Mouse (Mus musculus) embryo, embryonic 9.5 days (tissue): Measurements from ENCODE around the gene Vmn2r4.
"Not testable (repeated sequence)": the region's sequence is repeated elsewhere in the genome, so short reads cannot be mapped to it uniquely, and the experiment has no call there.

ENCODE experiments used
- DNase-seq: peaks from one replicate; pipeline ENCODE4 v3.0.0-alpha.2; 2017; ENCODE audit errors: extremely low spot score

The Vmn2r4 gene

DNA sequence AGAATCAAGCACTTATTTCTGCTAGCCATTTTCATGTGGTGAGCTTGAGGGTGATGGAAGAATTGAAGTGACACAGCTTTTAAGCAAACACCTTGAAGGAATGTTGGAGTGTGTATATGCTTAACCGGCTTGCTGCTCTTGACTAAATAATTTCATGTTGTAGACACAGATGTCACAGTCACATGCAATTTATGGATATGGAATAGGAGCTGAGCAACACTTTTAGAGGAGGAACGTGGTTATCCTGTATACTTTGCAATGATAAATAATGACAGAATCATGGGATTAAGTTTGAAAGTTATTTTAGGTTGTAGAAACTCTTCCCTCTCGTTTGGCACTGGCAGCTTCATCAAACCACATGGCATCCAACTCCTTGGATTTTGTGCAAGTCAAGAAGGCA, at the start of gene Vmn2r4:
TSS of gene Vmn2r4 (minus strand) at position 101 of the 400 bp plus-strand sequence.
- not testable (repeated sequence) for DNase-seq

DNA sequence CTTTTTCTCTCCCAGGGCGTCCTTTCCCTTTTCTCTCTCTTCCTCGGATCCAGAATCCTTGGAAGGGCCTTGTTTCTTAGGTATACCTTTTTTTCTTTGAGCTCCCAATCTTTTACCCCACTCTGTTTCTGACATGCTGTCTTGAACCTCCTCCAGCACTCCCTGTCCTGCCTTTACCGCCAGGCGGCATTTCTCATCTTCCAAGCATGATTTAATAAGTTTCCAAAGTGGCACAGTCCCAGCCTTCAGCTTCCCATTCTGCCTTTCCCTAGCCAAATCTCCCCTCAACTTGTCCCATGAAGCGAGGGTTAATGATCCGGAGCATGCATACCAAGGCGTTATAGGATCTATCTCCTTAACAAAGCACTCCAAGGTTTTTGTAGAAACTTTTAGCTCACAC, 19.1 kb upstream of the Vmn2r4 start:
- not testable (repeated sequence) for DNase-seq

DNA sequence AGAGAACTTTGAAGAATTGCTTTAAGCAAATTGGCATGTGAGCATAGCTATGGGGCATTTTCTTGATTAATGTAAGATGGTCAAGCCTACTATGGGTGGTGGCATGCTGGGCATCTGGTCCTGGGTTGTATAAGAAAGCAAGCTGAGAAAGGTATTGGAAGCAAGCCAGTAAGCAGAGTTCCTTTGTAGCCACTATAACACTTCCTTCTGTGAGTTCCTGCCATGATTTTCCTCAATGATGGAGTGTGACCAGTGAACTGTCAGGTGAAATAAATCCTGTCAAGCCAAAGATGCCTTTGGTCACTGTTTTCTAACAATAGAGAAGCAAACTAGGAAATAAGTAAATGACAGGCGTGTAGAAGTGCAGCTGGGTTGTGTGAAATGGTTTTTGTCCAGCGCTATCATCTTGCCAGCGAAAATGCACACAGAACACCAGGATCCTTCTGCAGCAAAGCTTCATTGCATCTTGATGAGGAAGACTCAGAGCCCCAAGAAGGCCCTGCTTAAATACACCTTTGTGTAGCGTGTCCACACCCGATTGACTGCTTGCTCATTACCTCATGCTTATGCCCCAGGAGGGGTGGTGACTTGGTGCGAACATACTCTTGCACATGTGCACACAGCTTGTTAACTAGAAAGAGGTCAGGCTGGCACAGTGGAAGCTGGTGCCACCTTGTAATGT, 13.1 kb upstream of the Vmn2r4 start:
- DNase-seq: not testable (repeated sequence)

GRCm38 (mm10) chr3:64422141-64422540, 7.0 kb upstream of the Vmn2r4 start:
- DNase-seq: not testable (repeated sequence)

- DNase-seq: not testable (repeated sequence)
Measured at GRCm38 (mm10) chr3:64417477-64417876, 2.3 kb upstream of the Vmn2r4 start.

- DNase-seq: not testable (repeated sequence)
Measured at GRCm38 (mm10) chr3:64414253-64414652, 915 bp downstream of the Vmn2r4 start.

- no peak for DNase-seq
Measured at GRCm38 (mm10) chr3:64359286-64360035, 55.7 kb downstream of the Vmn2r4 start.
